Mouse (Mus musculus): ENCODE measurements at regions not wholly inside any gene's neighbourhood (a gene's known extent, or its start where the extent isn't known, plus 50 kb on each side); places are given as distances from the start of the nearest gene placed in this dataset.

DNA sequence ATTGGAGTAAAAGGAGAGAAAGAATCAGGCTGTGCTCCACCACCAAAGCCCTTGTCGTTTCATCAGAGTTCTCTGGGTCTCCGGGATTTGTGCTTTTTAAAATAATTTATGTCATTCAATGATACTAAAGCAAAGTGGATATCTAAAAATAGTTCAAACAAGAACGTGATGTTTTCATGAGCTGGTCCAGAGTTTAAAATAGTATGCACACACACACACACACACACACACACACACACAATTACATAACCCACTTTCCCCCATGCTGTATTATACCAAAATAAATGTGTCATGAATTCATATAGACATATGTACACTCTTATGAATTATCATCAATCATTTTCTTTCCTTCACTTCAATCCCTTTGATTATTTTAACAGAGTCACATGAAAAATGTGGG is 118.5 kb upstream of the Gdnf start:
- no peak for DNase-seq (ENCODE audit: low read depth, low spot score)

DNA sequence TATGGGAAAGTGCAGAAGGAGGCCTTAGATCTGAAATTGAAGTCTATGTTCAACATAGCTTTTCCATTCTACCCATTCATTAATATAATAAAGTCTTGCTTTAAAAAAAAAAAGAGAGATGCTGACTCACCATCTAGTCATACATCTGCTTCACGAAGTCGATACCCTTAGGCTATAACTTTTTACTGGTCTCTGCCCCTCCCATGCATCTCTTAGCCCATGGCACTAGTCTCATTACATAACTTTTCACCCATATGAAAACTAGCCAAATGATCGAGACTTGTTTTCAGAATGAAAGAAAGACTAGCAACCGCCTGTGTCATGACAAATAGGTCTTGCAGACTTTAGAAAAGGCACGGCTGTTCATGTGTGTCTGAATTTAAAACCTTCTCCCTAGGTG is 116.6 kb upstream of the Gdnf start:
- no peak for DNase-seq (ENCODE audit: low read depth, low spot score)

DNA sequence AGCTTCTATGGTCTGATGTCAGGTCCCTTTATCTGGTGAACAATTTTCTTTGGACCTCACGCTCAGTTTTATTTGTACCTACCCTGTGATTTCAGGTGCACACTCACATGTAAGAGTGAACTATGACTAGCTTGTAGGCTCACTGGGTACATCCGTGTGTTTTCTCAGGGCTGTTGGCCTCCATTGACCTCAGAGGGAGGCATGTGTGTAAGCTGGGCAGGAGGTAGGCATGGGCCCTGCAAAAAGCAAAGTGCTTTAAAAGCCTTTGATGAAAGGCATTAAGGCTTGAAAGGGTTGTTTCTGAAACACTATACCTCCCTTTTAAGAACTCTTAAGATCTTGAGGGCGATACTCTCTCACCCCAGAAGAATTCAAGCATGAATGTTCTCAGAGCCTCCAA is 112.9 kb upstream of the Gdnf start:
- no peak for DNase-seq (ENCODE audit: low read depth, low spot score)

DNA sequence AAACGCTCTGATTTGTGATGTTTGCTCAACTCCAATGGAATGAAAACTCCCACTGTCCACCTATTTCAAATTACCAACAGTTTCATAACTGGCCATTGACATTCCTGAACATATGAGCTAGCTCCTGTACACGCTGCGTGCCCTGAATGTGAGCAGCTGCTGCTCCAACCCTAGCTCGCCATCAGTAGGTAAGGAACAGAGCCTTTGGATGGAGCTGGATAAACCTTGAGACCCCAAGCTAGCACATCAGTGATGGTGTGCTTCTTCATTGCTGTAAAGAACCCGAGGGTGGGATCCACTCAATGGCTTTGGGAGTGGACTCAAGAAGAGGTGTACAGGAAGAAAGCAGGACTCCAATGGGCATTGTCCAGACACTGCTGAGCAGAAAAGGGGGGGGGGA is 101.8 kb upstream of the Gdnf start:
- DNase-seq (ENCODE audit: low read depth, low spot score): no peak

DNA sequence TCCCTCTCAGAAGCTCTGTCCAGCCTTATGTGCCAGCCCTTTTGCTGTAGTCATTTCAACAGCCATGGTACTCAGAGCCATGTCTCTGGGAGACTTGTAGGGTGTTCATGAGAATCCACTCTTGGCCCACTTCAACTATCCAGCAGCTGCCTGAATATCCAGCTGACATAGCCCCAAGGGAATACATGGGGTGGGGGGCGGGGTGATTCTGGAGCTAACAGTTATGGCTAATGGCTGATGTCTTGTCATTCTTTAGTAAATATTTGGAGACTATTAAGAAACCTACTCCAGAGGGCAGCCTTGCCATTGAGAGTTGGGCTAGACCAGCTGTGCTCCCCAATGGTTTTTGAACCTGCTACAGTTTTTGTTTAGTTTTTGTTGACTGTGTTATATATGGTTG is 96.0 kb upstream of the Gdnf start:
- DNase-seq (ENCODE audit: low read depth, low spot score): no peak

DNA sequence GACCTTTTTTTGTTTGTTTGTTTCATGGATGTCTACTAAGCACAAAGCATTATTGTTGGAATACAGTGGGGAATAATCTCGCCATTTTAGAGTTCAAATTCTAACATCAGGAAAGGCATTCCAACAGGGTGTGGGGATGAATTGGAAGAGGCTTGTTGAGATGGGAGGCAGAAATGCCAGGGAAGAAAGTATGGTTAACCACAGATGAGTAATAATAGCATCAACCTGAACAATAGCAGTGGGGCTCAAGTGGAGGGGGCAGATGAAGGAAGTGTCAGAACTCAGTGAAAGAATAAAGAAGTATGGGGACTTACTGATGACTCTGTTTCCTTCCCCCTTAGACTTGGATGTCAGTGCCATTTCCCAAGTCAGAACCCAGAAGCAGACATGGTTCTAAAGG is 94.5 kb upstream of the Gdnf start:
- no peak for DNase-seq (ENCODE audit: low read depth, low spot score)

DNA sequence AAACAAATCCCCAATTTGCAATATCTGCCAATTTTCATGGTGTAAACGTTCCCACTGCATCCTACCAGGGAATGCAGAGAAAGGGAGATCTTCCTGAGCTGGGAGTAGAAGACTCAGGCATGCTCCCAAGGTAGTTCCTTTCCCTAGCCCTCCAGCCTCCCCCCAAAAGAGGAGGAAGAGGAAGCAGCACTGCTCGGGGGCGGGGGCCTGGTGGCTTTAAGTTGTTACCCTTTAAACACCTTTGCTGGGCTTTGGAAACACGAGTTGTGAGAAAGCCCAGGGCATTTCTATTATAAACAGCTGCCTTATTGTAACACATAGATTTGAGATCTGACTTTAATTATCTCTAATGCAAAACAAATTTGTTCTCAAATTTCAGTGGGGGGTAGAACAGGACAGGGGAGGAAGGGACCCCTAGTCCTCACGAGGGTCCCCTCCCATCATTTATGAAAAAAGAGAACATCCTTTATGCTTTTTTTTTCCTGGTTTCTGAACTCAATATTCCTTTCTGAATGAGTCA is 87.4 kb upstream of the Gdnf start:
- DNase-seq (ENCODE audit: low read depth, low spot score): no peak

DNA sequence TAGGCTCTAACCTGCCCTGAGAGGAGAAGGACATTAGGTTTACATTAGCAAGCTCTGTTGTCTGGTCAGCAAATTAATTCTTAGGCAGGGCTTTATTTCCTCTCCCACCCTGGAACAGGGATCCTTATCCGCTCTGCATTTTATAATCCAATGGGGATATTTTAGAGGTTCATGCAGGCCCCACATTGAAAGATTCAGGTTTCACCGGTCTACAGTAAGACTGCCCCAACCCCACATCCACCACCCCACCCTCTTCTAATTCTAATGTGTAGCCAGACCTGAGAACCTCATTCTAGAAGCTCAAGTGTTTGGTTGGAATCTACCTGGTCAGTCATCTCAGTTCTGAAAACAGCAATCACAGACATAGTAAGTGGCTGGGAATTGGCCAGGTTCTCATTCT is 86.9 kb upstream of the Gdnf start:
- no peak for DNase-seq (ENCODE audit: low read depth, low spot score)

DNA sequence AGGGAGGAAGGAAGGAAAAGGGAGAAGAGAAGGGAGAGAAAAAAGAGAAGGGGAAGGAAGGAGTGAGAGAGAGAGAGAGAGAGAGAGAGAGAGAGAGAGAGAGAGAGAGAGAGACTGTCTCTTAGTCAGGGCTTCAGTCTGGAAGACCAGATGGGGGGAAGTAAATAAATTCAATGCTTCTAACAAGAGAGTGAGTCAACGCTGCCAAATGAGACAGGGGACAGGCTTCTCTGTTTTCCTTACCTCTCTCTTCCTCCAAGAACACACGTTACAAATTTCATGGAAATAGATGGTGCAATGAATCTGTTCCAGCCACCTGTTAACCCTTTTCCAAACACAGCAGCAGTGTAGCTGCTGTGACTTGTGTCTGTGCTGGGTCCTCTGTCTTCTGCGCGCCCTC is 85.1 kb upstream of the Gdnf start:
- no peak for DNase-seq (ENCODE audit: low read depth, low spot score)

DNA sequence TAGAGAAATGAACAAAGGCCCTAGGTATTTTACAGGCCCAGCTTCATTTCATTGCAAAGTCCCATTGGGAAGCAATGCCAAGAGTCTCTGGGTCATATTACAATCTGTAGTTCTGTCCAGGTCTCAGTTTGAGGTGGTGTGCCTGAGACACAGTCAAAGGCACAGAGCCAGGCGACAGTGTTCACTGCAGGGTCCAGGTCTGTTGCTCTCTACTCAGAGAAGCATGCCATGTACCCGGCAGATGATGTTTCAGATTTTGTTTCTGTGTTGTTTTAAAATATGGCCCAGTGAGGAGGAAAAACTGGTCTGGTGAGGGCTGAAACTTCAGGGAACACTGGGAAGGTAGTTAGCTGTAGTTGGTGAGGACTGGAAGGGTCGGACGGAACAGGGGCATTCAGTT is 63.1 kb upstream of the Gdnf start:
- no peak for DNase-seq (ENCODE audit: low read depth, low spot score)

DNA sequence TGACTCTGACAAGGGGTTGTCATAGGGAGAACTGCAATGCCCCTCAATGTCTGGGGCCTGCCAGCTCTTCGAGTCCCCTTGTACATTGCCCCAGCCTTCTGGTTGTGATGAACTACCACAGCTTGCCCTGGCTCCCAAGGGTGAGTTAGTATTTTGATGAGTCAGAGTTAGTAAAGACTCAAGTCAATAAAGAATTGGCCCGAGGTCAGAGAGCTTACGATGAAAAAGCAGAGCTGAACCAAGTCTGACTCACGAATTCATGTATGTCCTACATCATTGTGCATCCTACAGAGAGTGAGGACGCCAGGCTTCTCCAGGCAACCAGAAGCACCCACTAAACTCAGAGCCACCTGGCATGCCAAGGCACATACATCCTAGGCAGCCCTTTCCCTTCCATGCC is 60.2 kb upstream of the Gdnf start:
- no peak for DNase-seq (ENCODE audit: low read depth, low spot score)

All from CD4-positive helper T cell, adult 2 months (primary cell).